Mouse (Mus musculus) liver, embryonic 14.5 days (tissue): Measurements from ENCODE around the gene Gm49325.

Experiments used
- CTCF ChIP-seq: IDR thresholded peaks from 2 replicates; pipeline ENCODE4 v1.5.1; 2016; ENCODE audit warnings: antibody characterized with exemption, low read depth, control low read depth
- EP300 ChIP-seq: IDR thresholded peaks from 2 replicates; pipeline ENCODE4 v1.6.1; 2016; ENCODE audit warnings: antibody characterized with exemption, low read depth

DNA sequence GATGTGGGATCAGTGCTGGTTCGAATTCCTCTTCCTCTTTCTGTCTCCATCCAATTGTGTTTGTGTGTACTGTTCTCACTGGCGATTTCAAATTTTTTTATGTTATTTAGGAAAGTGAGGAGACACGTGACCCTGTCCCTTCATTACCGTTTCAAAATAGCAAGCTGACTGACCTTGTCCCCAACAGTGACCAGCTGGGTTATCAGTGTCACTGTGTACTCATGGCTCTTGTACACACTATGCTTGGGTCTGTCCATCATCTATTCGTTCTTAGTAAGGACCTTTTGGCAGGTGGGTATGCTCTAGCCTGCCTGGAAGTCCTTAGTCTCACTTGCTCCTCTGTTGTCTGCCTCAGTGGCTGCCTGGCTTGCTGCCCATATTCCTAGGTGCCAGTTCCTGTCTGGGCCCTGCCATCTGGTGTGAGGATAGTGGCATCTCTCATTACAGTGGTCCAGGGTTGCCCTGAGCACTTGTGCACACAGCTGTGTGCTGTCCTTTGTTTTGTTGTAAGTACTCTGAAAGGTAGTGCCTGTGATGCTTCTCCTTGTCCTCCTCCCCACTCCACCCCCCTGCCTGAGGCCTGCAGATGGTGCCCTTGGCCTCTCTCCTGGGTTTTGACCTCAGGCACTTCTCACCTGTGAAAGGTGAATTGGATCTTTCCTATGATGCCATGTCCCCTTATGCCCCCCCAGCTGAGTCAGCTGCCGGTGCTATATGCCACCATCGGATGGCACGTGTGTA is 4.4 kb downstream of the Gm49325 start:
- no peak for TF ChIP-seq CTCF
- TF ChIP-seq EP300: no peak
